Mouse (Mus musculus) ZHBTc4 (cell line): ENCODE measurements at regions not wholly inside any gene's neighbourhood (a gene's known extent, or its start where the extent isn't known, plus 50 kb on each side); places are given as distances from the start of the nearest gene placed in this dataset.

Source experiments
- DNase-seq: peaks from one replicate; pipeline ENCODE4 v3.0.0-alpha.2; 2011; ENCODE audit warnings: low read depth, low spot score

GRCm38 (mm10) chr13:37468304-37469178, 123.5 kb downstream of the Ly86 start:
- no peak for DNase-seq

GRCm38 (mm10) chr13:37470230-37470907, 125.4 kb downstream of the Ly86 start:
- DNase-seq, result no peak

- no peak for DNase-seq
Observed at GRCm38 (mm10) chr13:37473359-37473758, 128.4 kb downstream of the Ly86 start.

- DNase-seq, result no peak
Observed at GRCm38 (mm10) chr13:37475804-37476203, 130.8 kb downstream of the Ly86 start.

- DNase-seq, result no peak
Observed at GRCm38 (mm10) chr13:37476256-37477053, 131.4 kb downstream of the Ly86 start.

- no peak for DNase-seq
Observed at GRCm38 (mm10) chr13:37477342-37477741, 132.3 kb downstream of the Ly86 start.

GRCm38 (mm10) chr13:37477749-37478548, 132.9 kb downstream of the Ly86 start:
- DNase-seq, result peak; percentile 71

- no peak for DNase-seq
Observed at GRCm38 (mm10) chr13:37479182-37479691, 134.2 kb downstream of the Ly86 start.

GRCm38 (mm10) chr13:37481514-37481913, 136.5 kb downstream of the Ly86 start:
- DNase-seq, result no peak

- DNase-seq, result peak; percentile 46
Observed at GRCm38 (mm10) chr13:37482038-37482437, 137.0 kb downstream of the Ly86 start.

GRCm38 (mm10) chr13:37482589-37482988, 137.6 kb downstream of the Ly86 start:
- no peak for DNase-seq

- DNase-seq, result peak; percentile 51
Observed at GRCm38 (mm10) chr13:37483010-37483855, 138.2 kb downstream of the Ly86 start.

GRCm38 (mm10) chr13:37484631-37485030, 139.6 kb downstream of the Ly86 start:
- no peak for DNase-seq

- DNase-seq, result peak; percentile 46
Observed at GRCm38 (mm10) chr13:37492115-37493001, 147.3 kb downstream of the Ly86 start.

- no peak for DNase-seq
Observed at GRCm38 (mm10) chr13:37493331-37493730, 148.3 kb downstream of the Ly86 start.

GRCm38 (mm10) chr13:37495272-37495932, 150.4 kb downstream of the Ly86 start:
- no peak for DNase-seq

GRCm38 (mm10) chr13:37497986-37498385, 153.0 kb downstream of the Ly86 start:
- DNase-seq, result no peak

GRCm38 (mm10) chr13:37500668-37501286, 155.8 kb downstream of the Ly86 start:
- no peak for DNase-seq
